In genomic region chr17:6742083-6743038, GRCm38 (mm10) we compare ENCODE assay signal across 8 mouse cellular contexts. TPM values are rescaled to one million over a fixed set of nuclear protein-coding genes. Genes with fewer than 3 reads are reported as not detected.
DNase-seq lines count a peak whose midpoint lies in the region; ATAC-seq and TF ChIP-seq lines count a peak whose summit lies in the region.

No protein-coding gene starts in this region.

- 75% methylated on average over 32 of the region's 33 CpGs for WGBS in midbrain, embryonic 11.5 days
- WGBS in midbrain, embryonic 15.5 days = 68% methylated on average over 33 of the region's 33 CpGs
- WGBS in bone marrow, adult 2 months = 51% methylated on average over 32 of the region's 33 CpGs
- 52% methylated on average over 33 of the region's 33 CpGs for WGBS in hindbrain, embryonic 15.5 days
- 54% methylated on average over 33 of the region's 33 CpGs for WGBS in lung, embryonic 15.5 days

- H3K27me3 ChIP-seq in midbrain, embryonic 11.5 days (ENCODE audit: control insufficient read depth, insufficient read depth, low read length) = no peaks in the 10 kb centered on the region; the same call in 1 of the 2 replicates
- no peaks in the 10 kb centered on the region for H3K27me3 ChIP-seq in midbrain, embryonic 15.5 days (replicated peaks)
- H3K27me3 ChIP-seq in hindbrain, embryonic 15.5 days = no peaks in the 10 kb centered on the region
- H3K27me3 ChIP-seq in lung, embryonic 15.5 days = no peaks in the 10 kb centered on the region

- DNase-seq in midbrain, embryonic 11.5 days (ENCODE audit: low spot score, missing footprints) = peak; percentile 83
- DNase-seq in gastrocnemius, adult 2 months = peak; percentile 60
- DNase-seq in telencephalon, adult 2 months (ENCODE audit: low read depth, low spot score) = peak; percentile 9
- DNase-seq in thymus, postnatal 36 days = no peak

- peaks cover 4% of the 10 kb centered on the region; the same call in 1 of the 2 replicates for H3K36me3 ChIP-seq in midbrain, embryonic 11.5 days (ENCODE audit: control insufficient read depth, insufficient read depth, low read length)
- H3K36me3 ChIP-seq in midbrain, embryonic 15.5 days (replicated peaks) = no peaks in the 10 kb centered on the region
- no peaks in the 10 kb centered on the region for H3K36me3 ChIP-seq in hindbrain, embryonic 15.5 days
- H3K36me3 ChIP-seq in lung, embryonic 15.5 days = peaks cover 46% of the 10 kb centered on the region

- H3K9ac ChIP-seq in midbrain, embryonic 11.5 days (ENCODE audit: low read length) = no peak overlapping the region
- no peak overlapping the region for H3K9ac ChIP-seq in midbrain, embryonic 15.5 days
- no peak overlapping the region for H3K9ac ChIP-seq in hindbrain, embryonic 15.5 days
- H3K9ac ChIP-seq in lung, embryonic 15.5 days = no peak overlapping the region

- H3K4me3 ChIP-seq in midbrain, embryonic 11.5 days (ENCODE audit: low read depth, low read length) = no peak overlapping the region
- no peak overlapping the region for H3K4me3 ChIP-seq in midbrain, embryonic 15.5 days
- peak overlapping the region; percentile 19 for H3K4me3 ChIP-seq in bone marrow, adult 2 months (replicated peaks; ENCODE audit: control insufficient read depth, low read depth, low read length)
- peak overlapping the region; percentile 13 for H3K4me3 ChIP-seq in gastrocnemius, adult 2 months
- no peak overlapping the region for H3K4me3 ChIP-seq in hindbrain, embryonic 15.5 days
- H3K4me3 ChIP-seq in lung, embryonic 15.5 days = no peak overlapping the region

- peaks cover 31% of the 10 kb centered on the region for H3K4me1 ChIP-seq in midbrain, embryonic 11.5 days (ENCODE audit: control insufficient read depth, insufficient read depth, low read length)
- H3K4me1 ChIP-seq in midbrain, embryonic 15.5 days = peaks cover 34% of the 10 kb centered on the region
- peaks cover 16% of the 10 kb centered on the region for H3K4me1 ChIP-seq in bone marrow, adult 2 months (ENCODE audit: control insufficient read depth, insufficient read depth, low read length)
- H3K4me1 ChIP-seq in hindbrain, embryonic 15.5 days (replicated peaks) = peaks cover 52% of the 10 kb centered on the region
- H3K4me1 ChIP-seq in lung, embryonic 15.5 days = peaks cover 38% of the 10 kb centered on the region

- no peak overlapping the region for H3K27ac ChIP-seq in midbrain, embryonic 11.5 days (ENCODE audit: low read depth, low read length)
- no peak overlapping the region for H3K27ac ChIP-seq in midbrain, embryonic 15.5 days
- H3K27ac ChIP-seq in bone marrow, adult 2 months (ENCODE audit: control insufficient read depth, insufficient read depth, low read depth, low read length, poor library complexity) = peak overlapping the region; percentile 68
- H3K27ac ChIP-seq in gastrocnemius, adult 2 months = no peak overlapping the region
- H3K27ac ChIP-seq in hindbrain, embryonic 15.5 days (replicated peaks) = 0 out of 2 replicates have a peak overlapping the region, but pooled peaks have one; percentile 35
- H3K27ac ChIP-seq in lung, embryonic 15.5 days = peak overlapping the region; percentile 47

- H3K9me3 ChIP-seq in midbrain, embryonic 11.5 days (ENCODE audit: control insufficient read depth, low read length) = no peaks in the 10 kb centered on the region
- H3K9me3 ChIP-seq in midbrain, embryonic 15.5 days = no peaks in the 10 kb centered on the region
- H3K9me3 ChIP-seq in hindbrain, embryonic 15.5 days = no peaks in the 10 kb centered on the region
- no peaks in the 10 kb centered on the region for H3K9me3 ChIP-seq in lung, embryonic 15.5 days

- no peak for TF ChIP-seq CTCF in bone marrow, adult 2 months (IDR thresholded peaks at IDR 0.05; ENCODE audit: control insufficient read depth, insufficient read depth, low read length)
- TF ChIP-seq CTCF in gastrocnemius, adult 2 months (IDR thresholded peaks at IDR 0.05) = no peak

- ATAC-seq in midbrain, embryonic 11.5 days (ENCODE audit: low FRiP score) = no peak
- ATAC-seq in midbrain, embryonic 15.5 days (replicated peaks) = no peak
- no peak for ATAC-seq in hindbrain, embryonic 15.5 days (ENCODE audit: low FRiP score, low read depth)
- ATAC-seq in lung, embryonic 15.5 days (ENCODE audit: borderline replicate concordance, extremely low read depth, low FRiP score, low TSS enrichment) = peak; percentile 66

- no peak overlapping the region for H3K4me2 ChIP-seq in midbrain, embryonic 11.5 days
- no peak overlapping the region for H3K4me2 ChIP-seq in midbrain, embryonic 15.5 days
- H3K4me2 ChIP-seq in hindbrain, embryonic 15.5 days = no peak overlapping the region
- H3K4me2 ChIP-seq in lung, embryonic 15.5 days = peak overlapping the region; percentile 18; the same call in 1 of the 2 replicates

- no peak for TF ChIP-seq POLR2A in bone marrow, adult 2 months (IDR thresholded peaks at IDR 0.05; ENCODE audit: borderline replicate concordance, control insufficient read depth, low read depth, low read length)

- intact Hi-C loops in gastrocnemius, adult 2 months (cut with DNase I) = no loop called here

RNA-seq across cellular contexts. Expression of gene Ezr, which starts 40.2 kb away (rescaled TPM):
- polyA plus RNA-seq in midbrain, embryonic 11.5 days (2014; fragmentation: Nextera tagmentation; extraction: Ambion mirVana) = 47.0 and 51.0 TPM in 2 replicates
- 32.5 and 39.6 TPM in 2 replicates for polyA plus RNA-seq in midbrain, embryonic 15.5 days (2015; fragmentation: Nextera tagmentation; extraction: Ambion mirVana)
- 71.7 and 82.0 TPM in 2 replicates for polyA plus RNA-seq in bone marrow, adult 2 months (2011; ENCODE audit: insufficient read depth, insufficient read length, low replicate concordance, missing spikeins)
- 1 to 10 TPM; 1.5 to 1.9 TPM for total RNA-seq in gastrocnemius, adult 2 months (2021)
- polyA plus RNA-seq in hindbrain, embryonic 15.5 days (2015; fragmentation: Nextera tagmentation; extraction: Ambion mirVana) = 55.2 and 65.7 TPM in 2 replicates
- polyA plus RNA-seq in lung, embryonic 15.5 days (2015; fragmentation: Nextera tagmentation; extraction: Ambion mirVana) = 125 and 140 TPM in 2 replicates

Comparison
In these comparisons a context has a peak if more than half of its experiments do, and no peak if none do; other contexts are left out.
1. DNase-seq: peak in midbrain, embryonic 11.5 days (single experiment), gastrocnemius, adult 2 months (single experiment) and telencephalon, adult 2 months (single experiment); none in thymus, postnatal 36 days (0 of 2).
2. H3K27ac ChIP-seq: peak in bone marrow, adult 2 months (single experiment), hindbrain, embryonic 15.5 days (single experiment) and lung, embryonic 15.5 days (single experiment); none in midbrain, embryonic 11.5 days (single experiment), midbrain, embryonic 15.5 days (single experiment) and gastrocnemius, adult 2 months (single experiment).
3. H3K4me3 ChIP-seq: peak in bone marrow, adult 2 months (single experiment) and gastrocnemius, adult 2 months (single experiment); none in midbrain, embryonic 11.5 days (single experiment), midbrain, embryonic 15.5 days (single experiment), hindbrain, embryonic 15.5 days (single experiment) and lung, embryonic 15.5 days (single experiment).